Mouse (Mus musculus): Measurements from ENCODE around the gene Usp18. TPM values are rescaled to one million over a fixed set of nuclear protein-coding genes. Genes with fewer than 3 reads are reported as not detected.

Usp18 gene
- polyA plus RNA-seq, 1 experiment from 2014 or later: 2.9 TPM

- 11% methylated on average over 5 of the region's 5 CpGs for WGBS
- no peak for ATAC-seq (ENCODE audit: insufficient read depth, low FRiP score)
- Histone ChIP-seq H3K9ac (ENCODE audit: low read length) (no peak overlapping the region), H3K4me1 (ENCODE audit: control insufficient read depth, insufficient read depth, low read length) (peaks cover 15% of the 10 kb centered on the region), H3K4me3 (replicated peaks; ENCODE audit: low read length) (peak overlapping the region; percentile 42; the same call in 1 of the 2 replicates), H3K4me2 (ENCODE audit: low read depth, low read length) (peak overlapping the region; percentile 71; the same call in 1 of the 2 replicates), H3K36me3 (ENCODE audit: control insufficient read depth, insufficient read depth, low read length) (no peaks in the 10 kb centered on the region), H3K9me3 (replicated peaks; ENCODE audit: control insufficient read depth, low read length) (no peaks in the 10 kb centered on the region), H3K27me3 (ENCODE audit: control insufficient read depth, insufficient read depth, low read length) (peaks cover 24% of the 10 kb centered on the region; the same call in 1 of the 2 replicates), H3K27ac (ENCODE audit: low read length) (no peak overlapping the region)
These were observed 34.0 kb upstream of the Usp18 start for GRCm38 (mm10) chr6:121211743-121212142.

- Histone ChIP-seq H3K4me1 (ENCODE audit: control insufficient read depth, insufficient read depth, low read length) (peaks cover 15% of the 10 kb centered on the region), H3K27ac (ENCODE audit: low read length) (no peak overlapping the region), H3K4me2 (ENCODE audit: low read depth, low read length) (no peak overlapping the region), H3K9me3 (replicated peaks; ENCODE audit: control insufficient read depth, low read length) (no peaks in the 10 kb centered on the region), H3K36me3 (ENCODE audit: control insufficient read depth, insufficient read depth, low read length) (no peaks in the 10 kb centered on the region), H3K9ac (ENCODE audit: low read length) (no peak overlapping the region), H3K4me3 (replicated peaks; ENCODE audit: low read length) (no peak overlapping the region), H3K27me3 (ENCODE audit: control insufficient read depth, insufficient read depth, low read length) (peaks cover 24% of the 10 kb centered on the region; the same call in 1 of the 2 replicates)
- WGBS: 70% methylated on average over 4 of the region's 4 CpGs
- ATAC-seq (ENCODE audit: insufficient read depth, low FRiP score): no peak
These were observed 32.7 kb upstream of the Usp18 start for GRCm38 (mm10) chr6:121212988-121213387.

GRCm38 (mm10) chr6:121214221-121214620, 31.5 kb upstream of the Usp18 start:
- H3K4me1 ChIP-seq (ENCODE audit: control insufficient read depth, insufficient read depth, low read length): peaks cover 15% of the 10 kb centered on the region

GRCm38 (mm10) chr6:121214667-121215330, 30.9 kb upstream of the Usp18 start:
- Histone ChIP-seq H3K36me3 (ENCODE audit: control insufficient read depth, insufficient read depth, low read length) (no peaks in the 10 kb centered on the region), H3K9me3 (replicated peaks; ENCODE audit: control insufficient read depth, low read length) (no peaks in the 10 kb centered on the region), H3K27ac (ENCODE audit: low read length) (no peak overlapping the region), H3K4me3 (replicated peaks; ENCODE audit: low read length) (no peak overlapping the region), H3K9ac (ENCODE audit: low read length) (no peak overlapping the region), H3K27me3 (ENCODE audit: control insufficient read depth, insufficient read depth, low read length) (peaks cover 20% of the 10 kb centered on the region; the same call in 1 of the 2 replicates), H3K4me2 (ENCODE audit: low read depth, low read length) (no peak overlapping the region), H3K4me1 (ENCODE audit: control insufficient read depth, insufficient read depth, low read length) (peaks cover 15% of the 10 kb centered on the region)
- ATAC-seq (ENCODE audit: insufficient read depth, low FRiP score): no peak
- WGBS: 76% methylated on average over 8 of the region's 8 CpGs

More at GRCm38 (mm10) chr6:121214221-121214620, 31.5 kb upstream of the Usp18 start:
- Histone ChIP-seq H3K27ac (ENCODE audit: low read length) (no peak overlapping the region), H3K27me3 (ENCODE audit: control insufficient read depth, insufficient read depth, low read length) (peaks cover 24% of the 10 kb centered on the region; the same call in 1 of the 2 replicates), H3K4me3 (replicated peaks; ENCODE audit: low read length) (no peak overlapping the region), H3K9ac (ENCODE audit: low read length) (no peak overlapping the region), H3K4me2 (ENCODE audit: low read depth, low read length) (no peak overlapping the region), H3K36me3 (ENCODE audit: control insufficient read depth, insufficient read depth, low read length) (no peaks in the 10 kb centered on the region), H3K9me3 (replicated peaks; ENCODE audit: control insufficient read depth, low read length) (no peaks in the 10 kb centered on the region)
- 81% methylated on average over 5 of the region's 5 CpGs for WGBS
- ATAC-seq (ENCODE audit: insufficient read depth, low FRiP score): no peak

- no peak overlapping the region for H3K9ac ChIP-seq (ENCODE audit: low read length)
- ATAC-seq (ENCODE audit: insufficient read depth, low FRiP score): no peak
- H3K4me2 ChIP-seq (ENCODE audit: low read depth, low read length): no peak overlapping the region
- peaks cover 14% of the 10 kb centered on the region; the same call in 1 of the 2 replicates for H3K27me3 ChIP-seq (ENCODE audit: control insufficient read depth, insufficient read depth, low read length)
- no peaks in the 10 kb centered on the region for H3K36me3 ChIP-seq (ENCODE audit: control insufficient read depth, insufficient read depth, low read length)
- H3K9me3 ChIP-seq (replicated peaks; ENCODE audit: control insufficient read depth, low read length): no peaks in the 10 kb centered on the region
- 66% methylated on average over 5 of the region's 5 CpGs for WGBS
- H3K27ac ChIP-seq (ENCODE audit: low read length): no peak overlapping the region
- H3K4me3 ChIP-seq (replicated peaks; ENCODE audit: low read length): no peak overlapping the region
- H3K4me1 ChIP-seq (ENCODE audit: control insufficient read depth, insufficient read depth, low read length): peaks cover 12% of the 10 kb centered on the region
These were observed 30.4 kb upstream of the Usp18 start for GRCm38 (mm10) chr6:121215336-121215735.

GRCm38 (mm10) chr6:121215896-121216295, 29.8 kb upstream of the Usp18 start:
- H3K9me3 ChIP-seq (replicated peaks; ENCODE audit: control insufficient read depth, low read length): no peaks in the 10 kb centered on the region
- no peak overlapping the region for H3K4me3 ChIP-seq (replicated peaks; ENCODE audit: low read length)
- ATAC-seq (ENCODE audit: insufficient read depth, low FRiP score): no peak
- WGBS: 80% methylated on average over 6 of the region's 6 CpGs
- no peaks in the 10 kb centered on the region for H3K36me3 ChIP-seq (ENCODE audit: control insufficient read depth, insufficient read depth, low read length)
- H3K9ac ChIP-seq (ENCODE audit: low read length): no peak overlapping the region
- H3K4me2 ChIP-seq (ENCODE audit: low read depth, low read length): no peak overlapping the region
- peaks cover 10% of the 10 kb centered on the region; the same call in 1 of the 2 replicates for H3K27me3 ChIP-seq (ENCODE audit: control insufficient read depth, insufficient read depth, low read length)
- 0 out of 2 replicates have a peak, but pooled peaks cover 8% of the 10 kb centered on the region for H3K4me1 ChIP-seq (ENCODE audit: control insufficient read depth, insufficient read depth, low read length)
- H3K27ac ChIP-seq (ENCODE audit: low read length): no peak overlapping the region

- Histone ChIP-seq H3K4me3 (replicated peaks; ENCODE audit: low read length) (no peak overlapping the region), H3K36me3 (ENCODE audit: control insufficient read depth, insufficient read depth, low read length) (no peaks in the 10 kb centered on the region), H3K9me3 (replicated peaks; ENCODE audit: control insufficient read depth, low read length) (no peaks in the 10 kb centered on the region), H3K4me2 (ENCODE audit: low read depth, low read length) (no peak overlapping the region), H3K9ac (ENCODE audit: low read length) (no peak overlapping the region), H3K27ac (ENCODE audit: low read length) (no peak overlapping the region), H3K27me3 (ENCODE audit: control insufficient read depth, insufficient read depth, low read length) (peaks cover 3% of the 10 kb centered on the region; the same call in 1 of the 2 replicates), H3K4me1 (ENCODE audit: control insufficient read depth, insufficient read depth, low read length) (no peaks in the 10 kb centered on the region)
- no peak for ATAC-seq (ENCODE audit: insufficient read depth, low FRiP score)
- 81% methylated on average over 5 of the region's 5 CpGs for WGBS
These were observed 29.0 kb upstream of the Usp18 start for GRCm38 (mm10) chr6:121216589-121217255.

- no peaks in the 10 kb centered on the region for H3K27me3 ChIP-seq (ENCODE audit: control insufficient read depth, insufficient read depth, low read length)
- no peaks in the 10 kb centered on the region for H3K9me3 ChIP-seq (replicated peaks; ENCODE audit: control insufficient read depth, low read length)
- H3K27ac ChIP-seq (ENCODE audit: low read length): no peak overlapping the region
- H3K36me3 ChIP-seq (ENCODE audit: control insufficient read depth, insufficient read depth, low read length): no peaks in the 10 kb centered on the region
- no peak overlapping the region for H3K4me3 ChIP-seq (replicated peaks; ENCODE audit: low read length)
- no peak for ATAC-seq (ENCODE audit: insufficient read depth, low FRiP score)
- H3K9ac ChIP-seq (ENCODE audit: low read length): no peak overlapping the region
- H3K4me2 ChIP-seq (ENCODE audit: low read depth, low read length): no peak overlapping the region
- WGBS: 85% methylated on average over 7 of the region's 7 CpGs
- H3K4me1 ChIP-seq (ENCODE audit: control insufficient read depth, insufficient read depth, low read length): no peaks in the 10 kb centered on the region
These were observed 27.7 kb upstream of the Usp18 start for GRCm38 (mm10) chr6:121218002-121218401.

GRCm38 (mm10) chr6:121219406-121219805, 26.3 kb upstream of the Usp18 start:
- ATAC-seq (ENCODE audit: insufficient read depth, low FRiP score): no peak
- WGBS: 72% methylated on average over 4 of the region's 4 CpGs
- H3K9ac ChIP-seq (ENCODE audit: low read length): no peak overlapping the region
- H3K36me3 ChIP-seq (ENCODE audit: control insufficient read depth, insufficient read depth, low read length): no peaks in the 10 kb centered on the region
- H3K4me1 ChIP-seq (ENCODE audit: control insufficient read depth, insufficient read depth, low read length): no peaks in the 10 kb centered on the region
- H3K27ac ChIP-seq (ENCODE audit: low read length): no peak overlapping the region
- H3K9me3 ChIP-seq (replicated peaks; ENCODE audit: control insufficient read depth, low read length): no peaks in the 10 kb centered on the region
- H3K27me3 ChIP-seq (ENCODE audit: control insufficient read depth, insufficient read depth, low read length): no peaks in the 10 kb centered on the region
- H3K4me2 ChIP-seq (ENCODE audit: low read depth, low read length): no peak overlapping the region
- H3K4me3 ChIP-seq (replicated peaks; ENCODE audit: low read length): no peak overlapping the region

Measured in stomach, embryonic 16.5 days (tissue).